Mouse (Mus musculus) testis, adult 2 months (tissue): ENCODE data around the gene Zfp322a.

Experiments used
- CTCF ChIP-seq: fragments of 200-500 bp; IDR thresholded peaks from 2 replicates; pipeline ENCODE4 v1.5.1; 2012; ENCODE audit warnings: low read depth, mild to moderate bottlenecking, inconsistent platforms, low read length, moderate library complexity; ENCODE audit not compliant: control insufficient read depth, insufficient read depth, insufficient replicate concordance
- POLR2A ChIP-seq: fragments of 200-500 bp; IDR thresholded peaks from 2 replicates; pipeline ENCODE4 v1.6.1; 2012; ENCODE audit warnings: low read depth, mild to moderate bottlenecking, inconsistent platforms, low read length, moderate library complexity; ENCODE audit not compliant: control insufficient read depth

GRCm38 (mm10) chr13:23412211-23412629 lies 43.2 kb upstream of the Zfp322a start:
- TF ChIP-seq POLR2A (no peak), CTCF (no peak)
